Mouse (Mus musculus) MEL (cell line): ENCODE results near the gene Col4a2.

Experiments
- CHD1 ChIP-seq: IDR thresholded peaks from 2 replicates; pipeline ENCODE4 v1.6.1; 2012; ENCODE audit warnings: low read depth, mild to moderate bottlenecking, inconsistent platforms, low read length, improper control_type of control experiment
- CTCF ChIP-seq, 3 experiments: IDR thresholded peaks in 2 of 3; conservative IDR thresholded peaks in 1 of 3; 2 replicates each; pipeline ENCODE4 v1.5.1; 2011 to 2012; ENCODE audit warnings: low read length in 3 of 3, low read depth in 2 of 3, mild to moderate bottlenecking in 2 of 3, improper control_type of control experiment in 1 of 3, inconsistent platforms in 1 of 3, mixed read lengths in 1 of 3, moderate library complexity in 1 of 3; ENCODE audit not compliant: control insufficient read depth in 1 of 3, insufficient read depth in 1 of 3, poor library complexity in 1 of 3, severe bottlenecking in 1 of 3
- ETS1 ChIP-seq: IDR thresholded peaks from 2 replicates; pipeline ENCODE4 v1.6.1; 2012; ENCODE audit warnings: low read depth, mild to moderate bottlenecking, inconsistent platforms, low read length, improper control_type of control experiment, moderate library complexity
- GATA1 ChIP-seq: IDR thresholded peaks from 2 replicates; pipeline ENCODE4 v1.6.1; 2011; ENCODE audit warnings: low read depth, low read length, improper control_type of control experiment
- POLR2A ChIP-seq, 2 experiments: IDR thresholded peaks; 2 replicates each; pipeline ENCODE4 v1.6.1; 2011 to 2012; ENCODE audit warnings: low read length in 2 of 2, mild to moderate bottlenecking in 2 of 2, control low read depth in 1 of 2, improper control_type of control experiment in 1 of 2, low read depth in 1 of 2, moderate library complexity in 1 of 2; ENCODE audit not compliant: control insufficient read depth in 1 of 2, insufficient read depth in 1 of 2, poor library complexity in 1 of 2
- SIN3A ChIP-seq: IDR thresholded peaks from 2 replicates; pipeline ENCODE4 v1.6.1; 2012; ENCODE audit warnings: low read length, improper control_type of control experiment, inconsistent platforms
- TAL1 ChIP-seq: IDR thresholded peaks from 2 replicates; pipeline ENCODE4 v1.6.1; 2012; ENCODE audit warnings: mild to moderate bottlenecking, inconsistent platforms, low read length, moderate library complexity, mixed read lengths
- UBTF ChIP-seq: IDR thresholded peaks from 2 replicates; pipeline ENCODE4 v1.6.1; 2012; ENCODE audit warnings: low read depth, mild to moderate bottlenecking, inconsistent platforms, low read length, improper control_type of control experiment, moderate library complexity, borderline replicate concordance; ENCODE audit not compliant: insufficient read depth
- USF2 ChIP-seq, 2 experiments: IDR thresholded peaks; 2 replicates each; pipeline ENCODE4 v1.6.1; 2011 to 2012; ENCODE audit warnings: improper control_type of control experiment in 2 of 2, low read length in 2 of 2, borderline replicate concordance in 1 of 2, inconsistent platforms in 1 of 2, low read depth in 1 of 2, mild to moderate bottlenecking in 1 of 2; ENCODE audit not compliant: insufficient read depth in 1 of 2
- ZNF384 ChIP-seq: IDR thresholded peaks from 2 replicates; pipeline ENCODE4 v1.6.1; 2012; ENCODE audit warnings: low read depth, mild to moderate bottlenecking, inconsistent platforms, low read length, improper control_type of control experiment

GRCm38 (mm10) chr8:11338507-11338906 lies 25.9 kb downstream of the Col4a2 start:
- no peak for TF ChIP-seq POLR2A (IDR thresholded peaks at IDR 0.05; ENCODE audit: control insufficient read depth in 1 of 2, insufficient read depth in 1 of 2, low read depth in 1 of 2, low read length in 2 of 2, poor library complexity in 1 of 2)
- no peak for TF ChIP-seq CTCF (IDR thresholded peaks at IDR 0.05 in 2 of 3, conservative IDR thresholded peaks at IDR 0.05 in 1 of 3; ENCODE audit: control insufficient read depth in 1 of 3, insufficient read depth in 1 of 3, low read depth in 2 of 3, low read length in 3 of 3, poor library complexity in 1 of 3, severe bottlenecking in 1 of 3)
- TF ChIP-seq USF2 (IDR thresholded peaks at IDR 0.05; ENCODE audit: borderline replicate concordance in 1 of 2, insufficient read depth in 1 of 2, low read depth in 1 of 2, low read length in 2 of 2), result no peak
- no peak for TF ChIP-seq UBTF
- no peak for TF ChIP-seq GATA1
- TF ChIP-seq SIN3A, result no peak
- TF ChIP-seq TAL1, result no peak
- TF ChIP-seq ETS1, result no peak
- TF ChIP-seq CHD1, result no peak
- TF ChIP-seq ZNF384, result no peak
